Mouse (Mus musculus): ENCODE results near the gene Bbox1.

Gene Bbox1

DNA sequence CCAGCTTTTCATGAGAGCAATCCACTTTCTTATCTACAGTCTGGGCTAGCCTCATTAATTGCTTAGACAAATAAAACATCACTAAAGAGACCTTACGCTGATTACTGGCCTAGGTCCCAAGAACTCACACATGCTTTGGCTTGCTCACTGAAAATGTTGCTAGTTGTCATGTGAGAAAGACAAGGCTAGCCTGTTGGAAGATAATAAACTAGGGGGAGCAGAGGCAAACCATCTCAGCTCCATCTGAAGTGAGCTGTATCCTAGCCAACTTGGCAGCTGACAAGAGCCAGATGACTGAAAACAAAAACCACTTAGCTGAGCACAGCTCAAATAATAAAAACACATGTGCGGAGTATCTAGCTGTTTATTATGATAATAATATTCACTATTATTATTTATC lies 40.2 kb downstream of the Bbox1 start:
- DNase-seq (ENCODE audit: low read depth, low spot score): peak; percentile 67

DNA sequence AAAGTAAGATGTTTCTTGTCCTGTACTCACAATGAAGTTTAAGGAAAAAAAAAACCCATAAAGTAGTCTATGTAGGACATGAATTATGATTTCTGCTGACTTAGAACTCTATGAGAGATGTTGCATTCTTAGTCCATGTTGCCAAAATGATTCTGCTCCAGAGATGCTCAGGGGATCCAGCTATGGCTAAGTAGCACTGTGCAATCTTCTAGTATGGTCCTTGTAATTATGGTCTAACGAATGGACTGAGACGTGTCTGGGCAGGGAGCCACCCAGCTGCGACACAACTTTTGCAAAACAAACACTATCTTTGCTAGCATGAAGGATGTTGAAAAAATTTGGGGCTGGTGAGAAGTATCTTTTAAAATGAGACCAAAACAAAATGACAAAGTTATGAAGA lies 45.1 kb downstream of the Bbox1 start:
- peak; percentile 65 for DNase-seq (ENCODE audit: low read depth, low spot score)

DNA sequence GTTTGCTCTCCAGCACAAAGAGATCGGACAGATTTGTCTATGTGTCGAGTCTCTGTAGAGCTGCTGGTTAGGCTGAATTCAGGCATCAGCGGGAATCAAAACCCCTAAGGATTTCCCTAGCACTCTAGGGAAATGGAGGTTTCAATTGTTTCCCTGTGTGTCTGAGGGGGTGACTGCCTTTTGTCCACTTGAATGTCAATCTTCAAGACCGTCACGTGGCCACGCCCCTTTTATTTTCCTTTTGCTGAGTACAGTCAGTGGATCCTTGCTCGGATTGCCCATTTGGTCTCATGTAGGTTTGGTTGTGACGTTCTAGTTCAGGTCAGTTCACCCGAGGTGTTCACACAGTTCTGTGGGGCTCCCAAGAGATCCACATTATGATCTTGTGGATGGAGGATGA lies 82.1 kb downstream of the Bbox1 start:
- DNase-seq (ENCODE audit: low read depth, low spot score): no peak

GRCm38 (mm10) chr2:110230753-110231152 lies 83.6 kb downstream of the Bbox1 start:
- no peak for DNase-seq (ENCODE audit: low read depth, low spot score)

DNA sequence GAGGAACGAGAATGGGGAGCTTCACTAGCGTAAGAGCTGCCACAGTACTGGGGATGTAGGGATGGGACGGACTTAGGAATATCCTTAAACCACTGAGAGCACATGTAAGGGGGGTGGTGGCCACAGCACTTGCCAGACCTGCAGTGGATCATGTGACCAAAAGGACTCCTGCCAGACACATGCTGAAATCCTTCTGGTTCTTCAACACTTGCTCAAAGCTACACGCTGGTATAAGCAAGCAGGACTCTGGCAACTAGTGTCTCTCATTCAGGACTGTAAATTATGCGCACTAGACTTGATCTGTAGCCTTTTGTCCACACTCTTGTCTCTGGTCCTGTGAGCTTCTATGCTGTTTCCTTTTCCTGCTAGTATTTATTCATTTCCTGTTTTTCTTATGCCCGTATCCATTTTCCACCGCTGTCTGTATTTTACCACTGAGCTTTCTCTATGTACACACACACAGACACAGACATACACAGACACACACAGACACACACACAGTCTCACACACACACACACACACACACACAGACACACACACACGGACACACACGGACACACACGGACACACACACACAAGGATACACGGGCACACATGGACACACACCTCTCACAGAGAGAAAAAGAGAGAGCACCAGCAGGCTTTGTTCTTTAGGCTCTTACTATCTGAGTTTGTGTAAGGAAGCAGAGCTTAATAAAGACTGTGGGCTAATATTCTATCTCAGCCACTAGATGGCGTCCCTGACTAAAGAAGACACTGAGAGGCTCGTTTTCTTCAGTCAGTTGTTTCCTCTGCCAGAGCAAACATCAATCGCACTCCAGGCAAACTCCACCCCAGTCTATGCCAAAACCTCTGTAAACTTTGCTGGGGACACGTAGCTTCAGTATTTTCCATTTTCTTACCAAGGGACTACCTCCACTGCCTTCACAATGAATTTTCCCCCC lies 84.9 kb downstream of the Bbox1 start:
- peak; percentile 72 for DNase-seq (ENCODE audit: low read depth, low spot score)

GRCm38 (mm10) chr2:110226421-110226820 lies 87.9 kb downstream of the Bbox1 start:
- no peak for DNase-seq (ENCODE audit: low read depth, low spot score)

DNA sequence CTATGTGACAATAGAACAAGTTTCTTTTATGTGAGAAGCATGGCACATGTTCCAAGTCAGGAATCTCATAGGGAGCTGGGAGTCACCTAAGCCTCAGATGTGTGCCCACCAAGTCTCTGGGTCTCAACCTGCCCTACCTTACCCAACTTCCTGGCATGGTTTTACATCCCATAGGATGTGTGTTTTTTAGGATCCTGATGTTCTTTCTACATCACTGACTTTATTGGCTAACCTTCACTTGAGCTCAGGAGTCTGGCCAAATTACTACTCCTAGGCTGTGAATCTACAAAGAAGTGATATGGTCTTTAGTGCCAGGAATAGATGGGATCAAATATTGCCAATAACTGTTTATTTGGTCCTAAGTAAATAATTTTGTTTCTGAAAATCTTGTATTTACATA lies 88.4 kb downstream of the Bbox1 start:
- DNase-seq (ENCODE audit: low read depth, low spot score): no peak

- no peak for DNase-seq (ENCODE audit: low read depth, low spot score)
These were observed 91.6 kb downstream of the Bbox1 start for GRCm38 (mm10) chr2:110222793-110223192.

- DNase-seq (ENCODE audit: low read depth, low spot score): no peak
These were observed 93.9 kb downstream of the Bbox1 start for GRCm38 (mm10) chr2:110220492-110220891.

DNA sequence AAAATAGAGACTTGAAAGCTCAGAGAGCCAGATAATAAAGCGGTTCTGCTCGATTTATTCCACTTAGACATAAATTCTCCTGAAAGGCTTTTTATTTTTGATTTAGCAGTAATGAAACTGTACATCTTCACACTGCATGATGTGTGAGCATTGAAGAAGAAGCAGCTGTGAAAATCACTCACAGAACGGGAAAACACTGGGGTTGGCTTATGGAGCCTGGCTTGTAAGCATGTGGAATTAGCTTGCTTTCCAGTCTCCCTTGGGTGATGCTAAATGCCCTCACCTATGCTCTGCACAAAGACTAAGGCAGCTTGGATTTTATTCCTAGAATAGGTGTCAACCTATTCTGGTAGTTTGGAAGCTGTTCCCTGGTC lies 98.7 kb downstream of the Bbox1 start:
- no peak for DNase-seq (ENCODE audit: low read depth, low spot score)

GRCm38 (mm10) chr2:110214991-110215684 lies 99.2 kb downstream of the Bbox1 start:
- DNase-seq (ENCODE audit: low read depth, low spot score): no peak

- DNase-seq (ENCODE audit: low read depth, low spot score): peak; percentile 49
These were observed 100.1 kb downstream of the Bbox1 start for GRCm38 (mm10) chr2:110214278-110214677.
